In the genomic region with DNA sequence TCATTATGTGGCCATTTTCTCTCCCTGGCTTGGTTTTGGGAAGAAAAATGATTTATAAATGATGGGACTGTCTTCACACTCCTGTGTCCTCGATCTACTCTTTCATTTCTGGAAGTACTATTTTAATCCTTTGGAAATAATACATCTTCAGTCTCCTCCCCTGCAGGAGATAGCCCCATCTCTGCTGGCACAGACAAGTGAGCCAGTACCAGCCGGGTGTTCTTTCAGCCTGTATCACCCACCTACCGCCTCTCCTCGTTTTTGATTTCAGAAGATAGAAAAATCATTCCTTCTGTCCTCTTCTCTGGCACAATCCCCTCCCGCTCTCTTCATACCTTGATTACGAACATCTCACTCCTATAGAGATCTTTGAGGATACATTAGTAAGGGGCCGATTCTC, we compare ENCODE assay signal across 22 mouse cellular contexts.
A peak's percentile ranks its signal among the peaks of the same experiment; 100 is the strongest.
DNase-seq lines count a peak whose midpoint lies in the region; ATAC-seq lines count a peak whose summit lies in the region.
"Had no signal": no experiment of that assay in that cellular context is flagged by ENCODE, and none has a peak within 500 bp of the region (broad histone marks: within the 10 kb centered on the region; RNA-seq: fewer than 3 reads in every experiment).

No protein-coding gene starts in this region.

- ATAC-seq in liver, embryonic 12.5 days: no peak
- ATAC-seq: CD4-positive, CD25-positive, alpha-beta regulatory T cell, adult 4 months; forebrain, embryonic 13.5 days; forebrain, embryonic 16.5 days had no signal

- intact Hi-C loops in left cerebral cortex, postnatal 4 days (cut with DNase I): no loop called here

- H3K4me1 ChIP-seq in liver, embryonic 12.5 days: no peaks in the 10 kb centered on the region
- H3K4me1 ChIP-seq: forebrain, embryonic 13.5 days; hindbrain, embryonic 12.5 days; hindbrain, embryonic 15.5 days had no signal

- no peak overlapping the region for H3K27ac ChIP-seq in liver, embryonic 12.5 days
- H3K27ac ChIP-seq: forebrain, embryonic 10.5 days; forebrain, embryonic 13.5 days; gastrocnemius, adult 2 months; hindbrain, embryonic 12.5 days; hindbrain, embryonic 15.5 days had no signal

- no peak overlapping the region for H3K9ac ChIP-seq in liver, embryonic 12.5 days
- H3K9ac ChIP-seq: forebrain, embryonic 13.5 days; hindbrain, embryonic 12.5 days; hindbrain, embryonic 15.5 days had no signal

- peak; percentile 30 to 37 for DNase-seq in left cerebral cortex, adult 18-20 months (ENCODE audit: low spot score in 2 of 2)
- DNase-seq in left cerebral cortex, postnatal 4 days: no peak
- peak; percentile 58 for DNase-seq in right cerebral cortex, adult 18-20 months
- DNase-seq in right cerebral cortex, postnatal 10 days (ENCODE audit: low spot score in 2 of 2): no peak
- peak; percentile 61 for DNase-seq in telencephalon, adult 2 months (ENCODE audit: low read depth, low spot score)
- DNase-seq: adrenal gland, adult 2 months; adrenal gland, postnatal 14 days; cerebellum, adult 11-12 months; cerebellum, adult 8-10 months; cerebellum, postnatal 10 days; cerebellum, postnatal 36 days; gastrocnemius, adult 2 months; gastrocnemius, postnatal 14 days; heart, adult 11 months had no signal

- H3K9me3 ChIP-seq in liver, embryonic 12.5 days (replicated peaks): no peaks in the 10 kb centered on the region
- H3K9me3 ChIP-seq: hindbrain, embryonic 12.5 days; hindbrain, embryonic 15.5 days had no signal

- no peaks in the 10 kb centered on the region for H3K36me3 ChIP-seq in liver, embryonic 12.5 days
- H3K36me3 ChIP-seq: forebrain, embryonic 10.5 days; hindbrain, embryonic 12.5 days; hindbrain, embryonic 15.5 days had no signal

- no peaks in the 10 kb centered on the region for H3K27me3 ChIP-seq in liver, embryonic 12.5 days (replicated peaks)
- H3K27me3 ChIP-seq: forebrain, embryonic 13.5 days; hindbrain, embryonic 12.5 days; hindbrain, embryonic 15.5 days had no signal

- no peak overlapping the region for H3K4me2 ChIP-seq in liver, embryonic 12.5 days
- H3K4me2 ChIP-seq: forebrain, embryonic 13.5 days; heart, embryonic 11.5 days; hindbrain, embryonic 12.5 days; hindbrain, embryonic 15.5 days had no signal

- no peak overlapping the region for H3K4me3 ChIP-seq in liver, embryonic 12.5 days
- H3K4me3 ChIP-seq: forebrain, embryonic 10.5 days; forebrain, embryonic 13.5 days; gastrocnemius, adult 2 months; hindbrain, embryonic 12.5 days; hindbrain, embryonic 15.5 days had no signal

- WGBS in liver, embryonic 12.5 days (ENCODE audit: insufficient replicate concordance): 73% methylated on average over 7 of the region's 7 CpGs

Comparison
In these comparisons a context has a peak if more than half of its experiments do, and no peak if none do; other contexts are left out.
1. DNase-seq: peak in left cerebral cortex, adult 18-20 months (2 of 2), right cerebral cortex, adult 18-20 months (single experiment) and telencephalon, adult 2 months (single experiment); none in left cerebral cortex, postnatal 4 days (single experiment) and right cerebral cortex, postnatal 10 days (0 of 2).